Mouse (Mus musculus) limb, embryonic 14.5 days (tissue): ENCODE measurements around the gene Arpc3. TPM values are rescaled to one million over a fixed set of nuclear protein-coding genes. Genes with fewer than 3 reads are reported as not detected.
"Not testable (repeated sequence)": the region's sequence is repeated elsewhere in the genome, so short reads cannot be mapped to it uniquely, and the experiment has no call there.

ENCODE experiments used
- ATAC-seq: fragments of 200-750 bp; cut with Nextera tagmentation; 2 replicates; pipeline ENCODE4 v1.8.0; 2017; ENCODE audit warnings: low read depth, moderate number of reproducible peaks, moderate TSS enrichment; ENCODE audit not compliant: low FRiP score
- DNase-seq: peaks from one replicate; pipeline ENCODE4 v3.0.0-alpha.2; 2015; ENCODE audit warnings: low spot score
- H3K27ac ChIP-seq: fragments of 300-500 bp; sonication (generic); replicated peaks from 2 replicates; pipeline ENCODE4 v1.5.1; 2014; ENCODE audit warnings: low read depth, mild to moderate bottlenecking, low read length, moderate library complexity, mixed read lengths
- H3K27me3 ChIP-seq: fragments of 300-500 bp; sonication (generic); 2 replicates; pipeline ENCODE4 v1.6.1; 2014; ENCODE audit warnings: low read length, mixed read lengths; ENCODE audit not compliant: control insufficient read depth, insufficient read depth
- H3K36me3 ChIP-seq: fragments of 300-500 bp; sonication (generic); 2 replicates; pipeline ENCODE4 v1.6.1; 2014; ENCODE audit warnings: mild to moderate bottlenecking, low read length, moderate library complexity, mixed read lengths; ENCODE audit not compliant: control insufficient read depth, insufficient read depth
- H3K4me1 ChIP-seq: fragments of 300-500 bp; sonication (generic); 2 replicates; pipeline ENCODE4 v1.6.1; 2014; ENCODE audit warnings: antibody characterized with exemption, low read length, mixed read lengths; ENCODE audit not compliant: control insufficient read depth, insufficient read depth
- H3K4me2 ChIP-seq: fragments of 300-500 bp; sonication (generic); replicated peaks from 2 replicates; pipeline ENCODE4 v1.6.1; 2014; ENCODE audit warnings: low read depth, mild to moderate bottlenecking, low read length, moderate library complexity; ENCODE audit not compliant: severe bottlenecking
- H3K4me3 ChIP-seq: fragments of 300-500 bp; sonication (generic); replicated peaks from 2 replicates; pipeline ENCODE4 v1.5.1; 2014; ENCODE audit warnings: low read length
- H3K9ac ChIP-seq: fragments of 300-500 bp; sonication (generic); 2 replicates; pipeline ENCODE4 v1.6.1; 2014; ENCODE audit warnings: mild to moderate bottlenecking, low read depth, low read length, moderate library complexity; ENCODE audit not compliant: severe bottlenecking
- H3K9me3 ChIP-seq: fragments of 300-500 bp; sonication (generic); 2 replicates; pipeline ENCODE4 v1.6.1; 2016; ENCODE audit warnings: low read length; ENCODE audit not compliant: control insufficient read depth
- POLR2A ChIP-seq: fragments of 200-500 bp; IDR thresholded peaks from 2 replicates; pipeline ENCODE4 v1.8.0; 2012; ENCODE audit warnings: inconsistent platforms, mild to moderate bottlenecking, moderate library complexity, borderline replicate concordance; ENCODE audit not compliant: insufficient read depth, insufficient read length; ENCODE audit errors: extremely low read depth
- WGBS: fragments of 180-500 bp; shearing (Covaris S2); extraction: QIAGEN DNeasy Blood & Tissue Kit; methylation state at CpG from one replicate; pipeline ENCODE4 v1.1.7; 2014; 5-methylcytosine and 5-hydroxymethylcytosine counted together
- polyA plus RNA-seq, 2 experiments: library from polyadenylated mRNA; depleted of rRNA in 1 of 2; stranded (reverse) in 1 of 2; unstranded in 1 of 2; fragments of >200 nt; fragmentation: Nextera tagmentation in 1 of 2; extraction: Ambion mirVana in 1 of 2; gene quantifications; 2 replicates each; pipeline versions ENCODE4 v1.2.1 to v1.2.3; 2012 to 2014

Arpc3 gene
- polyA plus RNA-seq, 2 experiments, result 46.2 to 241 TPM

DNA sequence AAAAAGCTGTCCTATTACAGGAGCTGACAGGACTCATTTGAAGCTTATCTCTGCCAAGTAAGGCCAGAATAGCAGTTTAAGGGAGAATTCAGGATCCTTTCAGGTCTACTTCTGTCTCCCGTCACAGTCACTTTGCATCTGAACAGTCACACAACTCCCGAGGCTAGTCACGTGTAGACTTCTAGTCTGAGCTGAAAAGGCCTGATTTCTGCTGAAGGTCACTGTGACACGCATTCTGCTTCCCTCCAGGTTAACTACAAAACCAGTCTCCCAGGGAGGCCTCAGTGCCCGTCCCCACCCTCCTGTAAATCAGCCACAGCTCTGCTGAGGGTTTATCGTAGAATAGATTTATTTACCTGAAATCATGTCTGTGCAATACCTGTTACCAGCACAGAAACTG lies 61.5 kb downstream of the Arpc3 start:
- H3K4me1 ChIP-seq, result no peaks in the 10 kb centered on the region
- ATAC-seq, result no peak
- no peak overlapping the region for H3K9ac ChIP-seq
- peaks cover 66% of the 10 kb centered on the region for H3K36me3 ChIP-seq
- no peak overlapping the region for H3K27ac ChIP-seq
- H3K27me3 ChIP-seq, result no peaks in the 10 kb centered on the region
- no peak overlapping the region for H3K4me3 ChIP-seq
- DNase-seq, result no peak
- H3K4me2 ChIP-seq, result no peak overlapping the region
- 81% methylated on average over 6 of the region's 6 CpGs for WGBS
- TF ChIP-seq POLR2A, result no peak
- no peaks in the 10 kb centered on the region for H3K9me3 ChIP-seq

- Histone ChIP-seq H3K27me3 (no peaks in the 10 kb centered on the region), H3K9ac (no peak overlapping the region), H3K4me1 (no peaks in the 10 kb centered on the region), H3K9me3 (no peaks in the 10 kb centered on the region), H3K27ac (no peak overlapping the region), H3K36me3 (peaks cover 79% of the 10 kb centered on the region), H3K4me2 (no peak overlapping the region), H3K4me3 (no peak overlapping the region)
- DNase-seq (no peak), ATAC-seq (no peak)
- WGBS, result 90% methylated on average over 4 of the region's 4 CpGs
- no peak for TF ChIP-seq POLR2A
Measured at GRCm38 (mm10) chr5:122454442-122454841, 62.8 kb downstream of the Arpc3 start.

DNA sequence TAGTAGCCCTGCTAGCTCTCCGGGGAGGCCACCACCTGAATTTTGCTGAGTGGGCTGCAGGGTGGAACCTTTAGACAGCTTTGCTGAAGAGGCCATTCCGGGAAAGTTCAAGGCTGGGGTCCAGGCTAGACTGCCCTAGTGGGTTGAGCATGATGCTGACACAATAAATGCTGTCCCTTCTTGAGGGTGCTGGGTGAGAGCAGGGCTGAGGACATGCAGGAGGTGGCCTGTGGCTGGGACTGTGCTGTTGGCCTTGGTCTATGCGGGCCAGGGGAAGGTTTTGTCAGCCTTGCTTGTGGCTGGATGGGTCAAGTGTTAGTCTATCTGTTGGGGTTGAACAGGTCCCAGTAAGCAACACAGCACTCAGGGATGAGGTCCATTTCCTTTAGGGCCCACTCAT lies 63.2 kb downstream of the Arpc3 start:
- 91% methylated on average over 3 of the region's 3 CpGs for WGBS

DNA sequence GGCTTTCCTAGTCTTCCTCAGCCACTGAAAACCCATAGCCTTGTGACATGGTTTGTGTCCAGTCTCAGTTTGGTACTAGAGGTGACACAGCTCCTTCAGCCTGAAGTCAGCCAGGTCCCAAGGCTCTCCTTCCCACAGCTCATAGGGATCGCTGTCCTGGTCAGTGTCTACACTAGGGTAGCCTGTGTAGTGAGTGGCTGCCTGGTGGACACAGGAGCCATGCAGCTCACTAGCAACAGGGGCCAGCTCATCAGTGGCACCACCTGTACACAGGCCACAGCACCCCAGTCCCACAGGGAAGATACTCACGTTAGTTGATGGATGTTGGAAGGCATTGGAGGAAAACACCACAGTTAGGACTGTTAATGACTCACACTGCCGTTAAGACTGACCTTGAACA lies 63.9 kb downstream of the Arpc3 start:
- Histone ChIP-seq H3K4me1 (no peaks in the 10 kb centered on the region), H3K36me3 (peaks cover 86% of the 10 kb centered on the region), H3K9me3 (no peaks in the 10 kb centered on the region), H3K27ac (no peak overlapping the region), H3K4me3 (no peak overlapping the region), H3K4me2 (no peak overlapping the region), H3K9ac (no peak overlapping the region), H3K27me3 (no peaks in the 10 kb centered on the region)
- DNase-seq (no peak), ATAC-seq (no peak)
- no peak for TF ChIP-seq POLR2A
- WGBS, result 89% methylated on average over 3 of the region's 3 CpGs

More for the DNA sequence above, 63.2 kb downstream of the Arpc3 start:
- no peak overlapping the region for H3K4me2 ChIP-seq
- peaks cover 83% of the 10 kb centered on the region for H3K36me3 ChIP-seq
- H3K4me3 ChIP-seq, result no peak overlapping the region
- no peak overlapping the region for H3K9ac ChIP-seq
- ATAC-seq (no peak), DNase-seq (no peak)
- no peaks in the 10 kb centered on the region for H3K4me1 ChIP-seq
- TF ChIP-seq POLR2A, result no peak
- H3K27me3 ChIP-seq, result no peaks in the 10 kb centered on the region
- H3K27ac ChIP-seq, result no peak overlapping the region
- H3K9me3 ChIP-seq, result no peaks in the 10 kb centered on the region

GRCm38 (mm10) chr5:122457054-122457453 lies 65.4 kb downstream of the Arpc3 start:
- not testable (repeated sequence) for H3K27ac ChIP-seq, H3K9me3 ChIP-seq, H3K4me1 ChIP-seq, DNase-seq, H3K4me2 ChIP-seq, H3K4me3 ChIP-seq, H3K27me3 ChIP-seq, ATAC-seq, H3K9ac ChIP-seq
- WGBS, result 79% methylated on average over 9 of the region's 9 CpGs
- peaks cover 99% of the 10 kb centered on the region for H3K36me3 ChIP-seq

DNA sequence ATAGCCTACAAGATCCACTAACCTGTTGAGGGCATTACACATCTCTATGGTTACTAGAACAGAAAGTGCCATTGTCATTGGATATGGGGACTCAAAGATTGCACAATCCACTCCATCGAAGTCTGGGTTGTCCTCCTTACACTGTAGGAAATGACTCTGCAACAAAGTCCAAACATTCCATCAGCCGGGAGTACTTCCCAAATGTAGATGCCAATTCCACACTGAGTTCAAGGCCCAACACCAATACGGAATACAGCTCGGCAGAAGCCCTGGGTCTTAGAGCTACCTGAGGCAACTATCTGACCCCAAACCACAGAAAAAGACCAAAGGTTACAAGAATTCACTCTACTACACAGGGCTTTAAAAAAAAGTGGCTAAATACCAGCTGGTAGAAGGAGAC lies 66.4 kb downstream of the Arpc3 start:
- H3K4me1 ChIP-seq, result no peaks in the 10 kb centered on the region
- no peak overlapping the region for H3K9ac ChIP-seq
- H3K4me2 ChIP-seq, result no peak overlapping the region
- no peak for TF ChIP-seq POLR2A
- no peaks in the 10 kb centered on the region for H3K9me3 ChIP-seq
- 94% methylated on average over 4 of the region's 4 CpGs for WGBS
- no peak for ATAC-seq
- DNase-seq, result no peak
- no peak overlapping the region for H3K27ac ChIP-seq
- no peaks in the 10 kb centered on the region for H3K27me3 ChIP-seq
- H3K36me3 ChIP-seq, result peaks cover 99% of the 10 kb centered on the region
- H3K4me3 ChIP-seq, result no peak overlapping the region
